Mouse (Mus musculus) Muller cell, postnatal 12 days (primary cell): ENCODE results near the gene Asb14.
"Not testable (repeated sequence)": the region's sequence is repeated elsewhere in the genome, so short reads cannot be mapped to it uniquely, and the experiment has no call there.

Source experiments
- DNase-seq: peaks from one replicate; pipeline ENCODE4 v3.0.0-alpha.2; 2015; ENCODE audit errors: inconsistent ontology term

The Asb14 gene

GRCm38 (mm10) chr14:26894392-26894791 is at the start of gene Asb14:
TSS of gene Asb14 (plus strand) at chr14:26894557.
- DNase-seq: no peak

GRCm38 (mm10) chr14:26853053-26853452 is 41.3 kb upstream of the Asb14 start:
- no peak for DNase-seq

GRCm38 (mm10) chr14:26854066-26854465 is 40.3 kb upstream of the Asb14 start:
- DNase-seq: no peak

DNA sequence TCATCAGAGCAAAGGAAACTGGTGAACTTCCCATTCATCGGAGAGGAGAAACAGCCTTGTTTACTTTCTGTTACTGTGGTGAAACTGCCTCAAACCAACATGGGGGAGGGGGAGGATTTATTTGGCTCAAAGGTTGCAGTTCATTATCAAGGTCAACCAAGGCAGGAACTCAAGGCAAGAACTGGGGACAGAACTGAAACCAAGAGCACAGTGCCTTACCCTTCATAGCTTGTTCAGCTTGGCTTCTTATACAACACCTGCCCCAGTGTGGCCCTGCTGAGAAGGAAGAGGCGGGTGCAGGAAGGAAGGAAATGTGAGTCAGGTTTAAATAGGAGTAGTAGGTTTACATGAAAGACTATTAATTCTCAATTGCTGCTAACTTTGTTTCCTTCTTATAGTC is 36.0 kb upstream of the Asb14 start:
- no peak for DNase-seq

GRCm38 (mm10) chr14:26859024-26859423 is 35.3 kb upstream of the Asb14 start:
- no peak for DNase-seq

DNA sequence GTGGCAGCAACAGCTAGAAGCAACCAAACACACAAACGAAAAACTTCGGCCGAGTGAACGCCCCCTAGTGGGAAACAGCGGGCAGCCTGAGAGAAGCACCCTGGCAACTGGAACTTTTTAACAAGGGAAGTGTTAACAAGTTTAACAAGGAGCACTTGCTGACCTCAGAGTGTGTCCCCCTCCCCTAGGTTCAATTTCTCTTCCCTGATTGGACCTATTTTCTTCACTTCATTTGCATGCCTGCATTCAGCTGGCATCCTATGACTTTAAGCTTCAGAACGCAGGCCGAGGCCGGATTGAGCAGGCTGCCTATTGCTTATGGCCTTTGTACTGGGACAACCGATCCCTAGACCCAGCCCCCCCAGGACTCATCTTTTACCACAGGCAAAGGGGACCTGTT is 27.0 kb upstream of the Asb14 start:
- no peak for DNase-seq

- DNase-seq: no peak
These were observed 26.1 kb upstream of the Asb14 start for GRCm38 (mm10) chr14:26868299-26868698.

DNA sequence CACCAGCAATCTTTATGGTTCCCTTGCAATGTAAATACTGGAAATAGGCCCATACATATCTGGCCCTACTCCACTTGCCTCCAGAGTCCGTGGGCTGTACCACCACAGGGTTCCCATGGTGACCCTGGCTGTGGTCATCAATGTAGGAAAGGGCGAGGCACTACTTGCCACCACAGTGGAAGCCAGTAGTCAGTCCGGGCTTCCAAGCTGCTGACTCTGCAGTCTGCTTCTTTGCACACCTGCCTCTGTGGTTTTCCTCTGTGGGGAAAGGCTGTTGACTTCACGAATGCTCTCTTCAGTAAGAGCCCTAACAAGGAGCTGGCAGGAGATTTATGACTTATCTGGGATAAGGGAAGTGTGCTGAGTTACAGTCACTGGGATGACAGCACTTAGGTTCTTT is 15.6 kb upstream of the Asb14 start:
- no peak for DNase-seq

DNA sequence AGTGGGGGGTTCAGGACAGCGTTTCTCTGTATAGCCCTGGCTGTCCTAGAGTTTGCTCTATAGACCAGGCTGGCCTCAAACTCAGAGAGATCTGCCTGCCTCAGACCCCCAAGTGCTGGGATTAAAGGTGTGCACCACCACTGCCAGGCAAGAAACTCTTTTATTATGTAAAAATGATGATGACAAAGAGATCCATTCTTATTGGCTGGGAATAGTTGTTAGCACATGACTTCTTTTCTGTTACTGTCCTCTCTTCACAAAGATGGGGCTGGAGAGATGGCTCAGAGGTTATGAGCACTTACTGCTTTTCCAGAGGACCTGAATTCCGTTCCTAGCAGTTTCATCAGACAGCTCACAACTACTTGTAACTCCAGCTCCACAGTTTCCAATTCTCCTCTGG is 14.4 kb upstream of the Asb14 start:
- no peak for DNase-seq

DNA sequence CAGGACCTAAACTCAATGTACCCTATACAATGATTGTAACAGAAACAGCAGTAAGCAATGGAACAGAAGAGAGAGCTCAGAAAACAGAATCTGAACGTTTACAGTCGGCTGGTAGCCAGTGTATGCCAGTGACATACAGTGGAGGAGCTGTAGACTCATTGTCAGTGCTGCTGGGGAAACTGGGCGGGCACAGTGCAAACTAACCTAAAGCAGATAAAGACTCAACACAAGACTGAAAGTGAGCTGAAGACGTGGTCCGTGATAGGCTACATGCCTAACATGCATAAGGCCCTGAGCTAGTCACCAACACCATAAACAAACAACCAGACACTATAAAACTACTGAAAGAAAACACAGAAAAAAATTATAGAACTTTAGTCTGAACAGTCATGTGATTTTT is 12.7 kb upstream of the Asb14 start:
- DNase-seq: no peak

DNA sequence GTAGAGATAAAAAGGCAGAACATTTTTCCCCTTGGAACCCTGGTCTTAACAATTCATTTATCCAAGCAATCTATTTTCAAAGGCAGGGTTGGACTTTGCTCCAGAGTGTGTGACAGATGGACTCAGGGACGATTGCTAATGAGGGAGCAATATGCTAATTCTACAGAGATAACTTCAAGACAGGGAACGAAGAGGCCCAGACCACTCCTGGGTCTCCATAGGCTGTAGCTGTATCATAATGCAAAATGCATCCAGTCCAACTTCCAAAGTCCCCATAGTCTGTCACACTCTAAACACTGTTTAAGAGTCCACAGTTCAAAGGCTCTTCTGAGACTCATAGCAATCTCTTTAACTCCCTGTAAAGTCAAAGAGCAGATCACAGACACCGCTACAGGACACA is 7.1 kb upstream of the Asb14 start:
- DNase-seq: no peak

- no peak for DNase-seq
These were observed 3.6 kb upstream of the Asb14 start for GRCm38 (mm10) chr14:26890777-26891176.

DNA sequence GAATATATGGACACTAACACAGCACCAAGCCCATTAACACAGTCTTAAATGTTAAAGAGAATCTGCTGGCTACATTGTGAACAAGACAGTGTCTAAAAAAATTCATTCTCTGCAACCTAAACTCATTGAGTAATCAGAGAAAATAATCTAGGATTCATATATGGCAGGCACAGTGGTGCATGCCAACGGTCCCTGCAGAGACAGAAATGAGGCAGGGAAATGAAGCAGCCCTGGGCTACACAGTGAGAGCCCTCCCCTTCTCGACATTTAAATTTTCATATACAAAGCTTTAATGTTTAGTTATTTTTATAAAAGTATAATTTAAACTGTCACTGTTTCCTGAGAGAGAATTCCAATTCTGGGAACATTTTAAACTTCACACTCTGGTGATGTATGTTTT is 5.1 kb downstream of the Asb14 start:
- DNase-seq: no peak

DNA sequence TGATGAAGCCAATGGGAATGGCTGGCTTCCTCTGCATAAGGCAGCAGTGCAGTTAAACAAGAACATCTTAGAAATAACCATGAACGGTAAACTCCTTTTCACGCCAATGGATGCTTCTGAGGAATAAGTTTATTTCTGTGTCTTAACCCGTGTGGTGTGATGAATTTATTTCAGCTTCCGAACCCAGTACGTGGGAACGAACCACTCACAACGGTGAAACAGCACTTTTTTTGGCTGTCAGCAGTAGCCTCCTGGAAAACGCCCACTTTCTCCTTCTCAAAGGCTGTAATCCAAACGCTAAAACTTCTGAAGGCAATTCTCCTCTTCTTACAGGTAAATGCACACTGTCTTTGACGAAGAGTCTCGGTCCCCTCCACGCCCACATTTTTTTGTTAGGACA is 6.5 kb downstream of the Asb14 start:
- DNase-seq: no peak

- DNase-seq: no peak
These were observed 13.0 kb downstream of the Asb14 start for GRCm38 (mm10) chr14:26907401-26907800.

- DNase-seq: not testable (repeated sequence)
These were observed 16.1 kb downstream of the Asb14 start for GRCm38 (mm10) chr14:26910461-26910860.

DNA sequence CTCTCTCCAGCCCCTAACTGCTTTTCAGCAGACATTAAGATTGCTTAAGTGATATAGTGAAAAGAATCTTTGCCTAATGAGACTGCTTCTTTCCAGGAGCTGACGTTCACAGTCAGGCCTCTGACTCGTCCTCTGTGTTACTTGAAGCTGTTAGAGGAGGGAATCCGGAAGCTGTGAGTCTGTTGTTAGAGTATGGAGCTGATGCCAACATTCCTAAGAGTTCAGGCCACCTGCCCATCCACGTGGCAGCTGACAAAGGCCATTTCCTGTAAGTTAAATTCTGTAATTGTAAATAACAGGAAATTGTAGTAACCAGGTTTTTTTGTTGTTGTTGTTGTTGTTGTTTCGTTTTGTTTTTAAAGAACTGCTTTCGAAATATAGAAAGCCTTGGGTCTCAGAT is 16.8 kb downstream of the Asb14 start:
- DNase-seq: peak; percentile 47

DNA sequence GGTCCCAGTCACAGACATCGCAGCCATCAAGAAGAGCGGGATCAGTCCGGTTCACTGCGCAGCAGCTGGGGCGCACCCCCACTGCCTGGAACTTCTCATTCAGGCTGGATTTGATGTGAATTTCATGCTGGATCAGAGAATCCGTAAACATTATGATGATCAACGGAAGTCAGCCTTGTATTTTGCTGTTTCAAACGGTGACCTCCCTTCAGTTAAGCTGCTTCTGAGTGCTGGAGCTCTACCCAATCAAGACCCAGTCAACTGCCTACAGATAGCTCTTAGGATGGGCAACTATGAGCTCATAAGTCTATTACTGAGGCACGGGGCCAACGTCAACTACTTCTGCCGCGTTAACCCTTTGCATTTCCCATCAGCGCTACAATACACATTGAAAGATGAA is 17.5 kb downstream of the Asb14 start:
- DNase-seq: no peak

- DNase-seq: peak; percentile 88
These were observed 19.4 kb downstream of the Asb14 start for GRCm38 (mm10) chr14:26913681-26914268.

- DNase-seq: no peak
These were observed 25.0 kb downstream of the Asb14 start for GRCm38 (mm10) chr14:26919310-26919709.

DNA sequence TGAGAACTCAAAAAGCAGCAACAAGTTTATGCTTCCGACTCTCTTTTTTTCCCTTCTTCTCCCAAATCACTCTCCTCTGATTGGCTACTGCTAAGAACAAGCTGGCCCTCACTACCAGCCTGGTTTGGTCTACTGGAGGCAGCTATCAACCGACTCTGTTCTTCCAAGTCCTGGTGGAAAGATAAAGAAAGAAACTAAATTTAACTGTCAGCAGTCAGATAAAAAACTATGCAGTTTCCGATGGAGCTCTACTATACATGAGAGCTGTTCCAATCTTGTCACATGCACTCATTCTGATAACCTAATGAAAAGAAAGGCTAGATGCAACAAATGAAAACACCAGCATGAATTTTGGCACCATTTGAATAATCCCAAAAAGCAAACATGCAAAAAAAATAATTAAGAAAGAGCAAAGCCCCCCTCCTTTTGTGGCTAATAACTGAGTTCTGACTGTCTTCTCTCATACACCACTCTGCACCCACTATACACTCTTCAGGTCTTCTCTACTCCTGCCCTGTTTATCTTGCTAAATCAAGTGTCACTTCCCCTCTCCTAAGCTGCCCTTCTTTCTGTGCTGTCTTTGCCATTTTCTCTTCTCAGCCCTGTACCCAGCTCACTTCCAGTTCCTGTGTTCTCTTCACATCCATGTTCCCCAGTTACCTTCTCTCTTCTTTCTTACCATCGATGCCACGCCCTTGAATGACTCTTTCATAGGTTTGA is 29.5 kb downstream of the Asb14 start:
- no peak for DNase-seq

- DNase-seq: no peak
These were observed 40.5 kb downstream of the Asb14 start for GRCm38 (mm10) chr14:26934891-26935290.

GRCm38 (mm10) chr14:26935558-26935957 is 41.2 kb downstream of the Asb14 start:
- DNase-seq: no peak

- not testable (repeated sequence) for DNase-seq
These were observed 61.8 kb downstream of the Asb14 start for GRCm38 (mm10) chr14:26956139-26956538.
